Mouse (Mus musculus): ENCODE measurements around the gene Hsd17b11.

Gene Hsd17b11

GRCm38 (mm10) chr5:104021597-104022378 is at the start of gene Hsd17b11:
Hsd17b11 (minus strand) TSS chr5:104021919.
- peak; percentile 91 for DNase-seq

- DNase-seq: no peak
Measured at GRCm38 (mm10) chr5:104071048-104071447, 49.3 kb upstream of the Hsd17b11 start.

GRCm38 (mm10) chr5:104068751-104069150 is 47.0 kb upstream of the Hsd17b11 start:
- peak; percentile 15 for DNase-seq

- DNase-seq: no peak
Measured at GRCm38 (mm10) chr5:104062773-104063551, 41.2 kb upstream of the Hsd17b11 start.

- DNase-seq: no peak
Measured at GRCm38 (mm10) chr5:104061936-104062772, 40.4 kb upstream of the Hsd17b11 start.

DNA sequence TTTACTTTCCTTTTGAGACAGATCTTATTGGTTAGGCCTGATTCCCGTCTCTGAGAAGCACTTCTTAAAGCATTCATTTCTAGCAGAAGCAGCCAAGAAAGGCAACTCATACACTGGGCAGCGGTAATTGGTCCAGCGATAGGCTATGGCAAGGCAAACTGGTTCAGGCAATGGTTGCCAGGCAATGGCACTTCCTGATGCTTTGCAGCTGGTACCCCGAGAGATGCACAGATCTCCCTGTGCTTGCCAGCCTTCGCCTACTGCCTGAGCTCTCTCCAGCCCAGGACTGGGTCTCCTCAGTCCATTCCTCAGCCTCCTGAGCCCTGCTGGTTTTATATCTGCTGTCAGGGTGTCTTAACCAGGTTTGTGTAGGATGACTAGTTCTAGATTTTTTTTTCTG is 38.7 kb upstream of the Hsd17b11 start:
- no peak for DNase-seq

- no peak for DNase-seq
Measured at GRCm38 (mm10) chr5:104059628-104060027, 37.9 kb upstream of the Hsd17b11 start.

DNA sequence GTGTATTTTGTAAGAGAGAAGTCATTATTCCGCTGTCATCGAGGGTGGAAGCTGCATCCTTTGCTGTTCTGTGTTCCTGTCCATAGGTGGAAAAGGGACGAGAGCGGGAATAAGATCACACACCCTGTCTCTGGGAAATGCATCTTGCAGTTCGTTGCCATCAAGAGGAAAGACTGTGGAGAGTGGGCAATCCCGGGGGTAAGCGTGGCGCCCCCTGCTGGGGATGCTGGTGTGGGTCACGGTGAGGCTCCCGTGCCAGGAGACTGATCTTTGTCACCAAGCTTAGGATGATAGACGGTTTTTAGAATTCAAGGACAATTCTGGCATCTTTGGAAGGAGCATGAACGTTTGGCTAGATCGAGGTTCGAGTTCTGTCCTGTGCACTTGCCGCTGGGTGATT is 36.3 kb upstream of the Hsd17b11 start:
- peak; percentile 69 for DNase-seq

GRCm38 (mm10) chr5:104056295-104056694 is 34.6 kb upstream of the Hsd17b11 start:
- no peak for DNase-seq

- no peak for DNase-seq
Measured at GRCm38 (mm10) chr5:104055816-104056215, 34.1 kb upstream of the Hsd17b11 start.

- no peak for DNase-seq
Measured at GRCm38 (mm10) chr5:104054938-104055337, 33.2 kb upstream of the Hsd17b11 start.

DNA sequence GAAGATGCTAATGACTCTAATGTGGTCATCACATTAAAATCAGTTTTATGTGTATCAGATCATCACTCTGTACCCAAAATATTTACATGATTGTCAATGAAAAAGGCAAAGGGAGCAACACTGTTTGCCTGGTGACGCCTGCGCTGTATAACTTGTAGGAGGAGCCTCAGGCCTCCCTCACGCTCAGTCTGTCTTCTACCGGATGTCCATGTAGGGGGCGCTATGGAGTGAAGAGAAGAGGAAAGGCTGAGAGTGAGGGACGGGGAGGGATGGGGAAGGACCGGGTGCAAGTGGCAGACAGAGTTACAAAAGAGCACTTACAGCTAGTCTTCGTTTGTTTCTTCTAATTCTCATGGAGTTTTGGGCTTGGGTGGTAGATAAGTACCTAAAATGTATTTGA is 31.2 kb upstream of the Hsd17b11 start:
- peak; percentile 45 for DNase-seq

GRCm38 (mm10) chr5:104048139-104048538 is 26.4 kb upstream of the Hsd17b11 start:
- DNase-seq: no peak

DNA sequence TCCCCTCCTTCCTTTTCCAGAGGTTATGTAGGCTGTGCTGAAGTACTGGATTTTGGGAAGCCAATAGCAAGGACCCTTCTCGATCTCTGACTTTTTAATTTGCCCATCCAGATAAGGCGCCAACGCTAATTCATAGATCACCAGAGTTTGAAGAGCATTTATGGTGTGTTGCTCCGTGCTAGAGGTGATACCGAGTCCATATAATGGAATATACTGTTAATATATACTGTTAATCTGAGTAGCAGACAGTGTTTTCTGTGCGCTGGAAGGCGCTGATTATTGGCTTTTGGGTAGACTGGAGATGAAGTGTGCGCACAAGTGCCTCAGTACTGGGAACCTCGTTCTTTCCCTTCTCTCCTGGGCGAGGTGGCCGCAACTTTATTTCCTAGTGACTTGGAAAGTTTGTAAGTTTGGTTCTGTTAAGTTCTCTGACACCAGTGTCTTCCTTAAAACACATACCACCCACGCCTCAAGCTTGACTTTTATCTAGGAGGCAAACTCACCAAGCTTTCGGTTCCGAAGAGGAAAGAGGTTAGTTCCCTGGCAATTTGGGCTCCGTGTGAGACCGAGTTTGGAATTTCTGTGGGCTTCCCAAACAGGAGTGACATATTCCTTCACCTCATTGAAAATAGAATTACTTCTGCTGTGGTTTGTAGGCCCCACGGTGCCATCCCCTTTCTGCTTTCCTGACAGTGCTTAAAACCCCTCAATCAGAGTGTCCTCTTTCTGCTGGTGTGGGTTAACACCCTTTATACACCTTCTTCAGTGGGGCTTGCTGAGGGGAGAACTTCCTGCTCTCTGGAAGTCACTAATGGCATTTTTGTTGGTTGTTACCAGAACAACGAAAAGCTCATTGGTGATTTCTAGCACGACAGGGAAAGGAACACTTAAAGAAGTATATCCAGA is 25.7 kb upstream of the Hsd17b11 start:
- DNase-seq: peak; percentile 21

GRCm38 (mm10) chr5:104046256-104047199 is 24.8 kb upstream of the Hsd17b11 start, which contains the start of gene Nudt9:
Nudt9 (plus strand) TSS chr5:104046306.
- peak; percentile 97 for DNase-seq

DNA sequence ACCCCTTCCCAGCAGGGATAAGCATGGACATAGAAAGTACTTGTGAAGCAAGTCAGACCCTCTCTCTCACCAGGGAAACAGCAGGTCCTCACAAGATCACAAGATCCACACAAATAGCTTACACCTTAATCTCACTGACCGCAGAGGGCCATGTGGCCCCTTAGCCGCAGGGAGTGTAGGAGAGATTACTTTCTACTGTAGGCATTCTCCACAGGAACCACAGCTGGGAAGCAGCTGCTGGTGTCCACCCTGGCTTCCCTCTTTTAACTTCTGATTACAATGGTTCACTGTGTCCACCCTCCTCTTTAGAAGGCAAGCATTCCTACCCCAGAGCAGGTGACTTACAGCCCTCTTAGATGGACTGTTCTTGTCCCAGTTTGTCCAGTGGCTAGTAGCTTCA is 22.0 kb upstream of the Hsd17b11 start:
- DNase-seq: no peak

- no peak for DNase-seq
Measured at GRCm38 (mm10) chr5:104042906-104043305, 21.2 kb upstream of the Hsd17b11 start.

- peak; percentile 65 for DNase-seq
Measured at GRCm38 (mm10) chr5:104039154-104039932, 17.6 kb upstream of the Hsd17b11 start.

DNA sequence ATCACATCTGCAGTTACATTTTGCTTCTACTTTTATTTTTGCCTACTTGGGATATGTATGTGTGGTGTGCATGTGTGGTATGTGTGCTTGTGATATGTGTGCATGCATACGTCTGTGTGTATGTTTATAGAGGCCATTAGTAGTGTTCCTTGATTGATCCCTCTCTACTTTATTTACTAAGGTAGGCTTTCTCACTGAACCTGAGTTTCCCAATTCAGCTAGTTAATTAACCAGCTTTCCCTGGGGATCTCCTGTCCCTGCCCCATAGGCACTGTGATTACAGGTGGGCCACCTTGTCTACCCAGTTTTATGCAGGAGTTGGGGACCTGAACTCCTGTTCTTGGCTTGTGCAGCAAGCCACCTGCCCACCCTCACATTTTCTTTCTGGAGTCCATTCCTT is 15.0 kb upstream of the Hsd17b11 start:
- no peak for DNase-seq

GRCm38 (mm10) chr5:104035824-104036223 is 14.1 kb upstream of the Hsd17b11 start:
- no peak for DNase-seq
